Mouse (Mus musculus) G1E (cell line): ENCODE results near the gene Chn2.

Experiments used
- CTCF ChIP-seq: IDR thresholded peaks from 2 replicates; pipeline ENCODE4 v1.5.1; 2012; ENCODE audit warnings: low read depth, low read length, inconsistent platforms, mixed read lengths
- GATA1 ChIP-seq: IDR thresholded peaks from 2 replicates; pipeline ENCODE4 v1.6.1; 2012; ENCODE audit warnings: borderline replicate concordance, low read length, inconsistent platforms, mixed read lengths

DNA sequence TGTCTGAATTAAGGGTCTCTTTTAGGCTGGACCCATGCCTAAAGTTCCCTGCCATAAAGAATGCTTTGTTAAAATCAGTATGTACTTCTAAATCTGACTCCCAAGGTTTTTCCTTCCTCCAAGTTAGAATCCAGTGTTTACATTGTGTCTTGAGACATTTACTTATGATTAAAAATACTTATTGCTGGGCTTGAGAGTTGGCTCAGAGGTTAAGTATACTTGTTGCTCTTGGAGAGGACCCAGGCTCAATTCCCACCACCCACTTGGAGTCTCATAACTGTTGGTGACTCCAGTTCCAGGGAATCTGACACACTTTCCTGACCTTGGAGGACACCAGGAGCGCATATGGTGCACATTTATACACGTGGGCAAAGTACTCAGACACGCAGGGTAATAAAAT is 20.9 kb downstream of the Chn2 start:
- TF ChIP-seq CTCF (no peak), GATA1 (no peak)
